Mouse (Mus musculus) testis, postnatal 10 days (tissue): ENCODE measurements around the gene Nkain2.

Experiments
- DNase-seq: peaks from one replicate; pipeline ENCODE4 v3.0.0; 2021; ENCODE audit warnings: low spot score

Gene Nkain2

GRCm38 (mm10) chr10:32576559-32577275, 313.5 kb downstream of the Nkain2 start:
- no peak for DNase-seq

- DNase-seq: no peak
These were observed 332.6 kb downstream of the Nkain2 start for GRCm38 (mm10) chr10:32557673-32558072.

- DNase-seq: no peak
These were observed 354.2 kb downstream of the Nkain2 start for GRCm38 (mm10) chr10:32536057-32536456.

- DNase-seq: no peak
These were observed 379.4 kb downstream of the Nkain2 start for GRCm38 (mm10) chr10:32510821-32511220.

- DNase-seq: no peak
These were observed 395.6 kb downstream of the Nkain2 start for GRCm38 (mm10) chr10:32494591-32495182.

- no peak for DNase-seq
These were observed 396.7 kb downstream of the Nkain2 start for GRCm38 (mm10) chr10:32493600-32493999.

- no peak for DNase-seq
These were observed 427.5 kb downstream of the Nkain2 start for GRCm38 (mm10) chr10:32462726-32463125.

GRCm38 (mm10) chr10:32439932-32440519, 450.2 kb downstream of the Nkain2 start:
- no peak for DNase-seq

- no peak for DNase-seq
These were observed 476.0 kb downstream of the Nkain2 start for GRCm38 (mm10) chr10:32414228-32414627.

GRCm38 (mm10) chr10:32411331-32411730, 478.9 kb downstream of the Nkain2 start:
- no peak for DNase-seq

GRCm38 (mm10) chr10:32400961-32401360, 489.3 kb downstream of the Nkain2 start:
- no peak for DNase-seq

GRCm38 (mm10) chr10:32393859-32394521, 496.3 kb downstream of the Nkain2 start:
- no peak for DNase-seq

- DNase-seq: no peak
These were observed 496.9 kb downstream of the Nkain2 start for GRCm38 (mm10) chr10:32393326-32393725.

GRCm38 (mm10) chr10:32312754-32313153, 577.5 kb downstream of the Nkain2 start:
- DNase-seq: no peak

GRCm38 (mm10) chr10:32301024-32301597, 589.2 kb downstream of the Nkain2 start:
- DNase-seq: no peak

- no peak for DNase-seq
These were observed 599.8 kb downstream of the Nkain2 start for GRCm38 (mm10) chr10:32290487-32290886.

GRCm38 (mm10) chr10:32283690-32284089, 606.6 kb downstream of the Nkain2 start:
- DNase-seq: no peak

GRCm38 (mm10) chr10:32243266-32243882, 646.9 kb downstream of the Nkain2 start:
- DNase-seq: no peak

GRCm38 (mm10) chr10:32241168-32241567, 649.1 kb downstream of the Nkain2 start:
- DNase-seq: no peak

- no peak for DNase-seq
These were observed 707.3 kb downstream of the Nkain2 start for GRCm38 (mm10) chr10:32182951-32183350.

GRCm38 (mm10) chr10:32091354-32091753, 798.9 kb downstream of the Nkain2 start:
- no peak for DNase-seq

- no peak for DNase-seq
These were observed 829.9 kb downstream of the Nkain2 start for GRCm38 (mm10) chr10:32060396-32060795.
